Mouse (Mus musculus) testis, adult 10 weeks (tissue): Measurements from ENCODE around the gene Tvp23a. TPM values are rescaled to one million over a fixed set of nuclear protein-coding genes. Genes with fewer than 3 reads are reported as not detected.

Experiments
- polyA plus RNA-seq: library from polyadenylated mRNA; stranded (reverse); fragments of 350-450 nt; fragmentation: Illumina TruSeq; extraction: RNeasy Lipid Tissue Mini Kit (QIAGEN cat#74804); gene quantifications from one replicate; pipeline ENCODE4 v1.2.3, GENCODE M21; 2014; ENCODE audit warnings: low read depth, low replicate concordance

The Tvp23a gene
- not detected for polyA plus RNA-seq

DNA sequence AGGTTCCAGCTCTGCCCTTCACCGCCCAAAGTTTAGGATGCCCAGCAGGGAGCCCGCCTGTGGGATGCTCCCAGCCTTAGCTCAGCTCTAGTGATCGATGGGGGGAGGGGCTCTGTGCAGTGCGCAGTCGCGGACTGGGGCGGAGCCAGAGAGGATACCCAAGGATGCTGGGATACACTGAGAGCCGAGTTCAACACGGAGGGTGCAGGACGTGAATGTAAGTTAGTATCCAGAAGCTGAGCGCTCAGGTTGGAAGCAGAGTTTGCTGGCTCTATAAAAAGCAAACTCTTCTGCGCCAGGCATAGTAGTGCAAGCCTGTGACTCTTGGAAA lies at the start of gene Tvp23a:
Tvp23a (minus strand) TSS at position 99 of the 331 bp plus-strand sequence.

DNA sequence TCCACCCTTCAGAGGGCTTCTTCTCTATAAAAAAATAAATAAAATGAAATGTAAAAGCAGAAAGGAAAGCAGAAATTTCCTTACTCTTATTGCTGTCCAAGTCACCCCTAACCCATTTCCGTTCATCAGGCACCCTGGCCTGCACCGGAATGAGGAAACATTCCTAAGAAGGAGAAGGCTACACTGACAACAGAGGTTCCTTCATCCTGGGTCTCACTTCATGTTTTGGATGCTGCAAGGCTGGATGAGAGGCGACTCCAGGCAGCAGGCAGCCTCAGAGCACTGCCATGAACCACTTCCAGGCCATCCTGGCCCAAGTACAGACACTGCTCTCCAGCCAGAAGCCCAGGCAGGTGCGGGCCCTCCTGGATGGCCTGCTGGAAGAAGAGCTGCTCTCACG lies 32.7 kb upstream of the Tvp23a start, which contains the start of gene Ciita:
Ciita (plus strand) TSS at position 203 of the 400 bp plus-strand sequence.

DNA sequence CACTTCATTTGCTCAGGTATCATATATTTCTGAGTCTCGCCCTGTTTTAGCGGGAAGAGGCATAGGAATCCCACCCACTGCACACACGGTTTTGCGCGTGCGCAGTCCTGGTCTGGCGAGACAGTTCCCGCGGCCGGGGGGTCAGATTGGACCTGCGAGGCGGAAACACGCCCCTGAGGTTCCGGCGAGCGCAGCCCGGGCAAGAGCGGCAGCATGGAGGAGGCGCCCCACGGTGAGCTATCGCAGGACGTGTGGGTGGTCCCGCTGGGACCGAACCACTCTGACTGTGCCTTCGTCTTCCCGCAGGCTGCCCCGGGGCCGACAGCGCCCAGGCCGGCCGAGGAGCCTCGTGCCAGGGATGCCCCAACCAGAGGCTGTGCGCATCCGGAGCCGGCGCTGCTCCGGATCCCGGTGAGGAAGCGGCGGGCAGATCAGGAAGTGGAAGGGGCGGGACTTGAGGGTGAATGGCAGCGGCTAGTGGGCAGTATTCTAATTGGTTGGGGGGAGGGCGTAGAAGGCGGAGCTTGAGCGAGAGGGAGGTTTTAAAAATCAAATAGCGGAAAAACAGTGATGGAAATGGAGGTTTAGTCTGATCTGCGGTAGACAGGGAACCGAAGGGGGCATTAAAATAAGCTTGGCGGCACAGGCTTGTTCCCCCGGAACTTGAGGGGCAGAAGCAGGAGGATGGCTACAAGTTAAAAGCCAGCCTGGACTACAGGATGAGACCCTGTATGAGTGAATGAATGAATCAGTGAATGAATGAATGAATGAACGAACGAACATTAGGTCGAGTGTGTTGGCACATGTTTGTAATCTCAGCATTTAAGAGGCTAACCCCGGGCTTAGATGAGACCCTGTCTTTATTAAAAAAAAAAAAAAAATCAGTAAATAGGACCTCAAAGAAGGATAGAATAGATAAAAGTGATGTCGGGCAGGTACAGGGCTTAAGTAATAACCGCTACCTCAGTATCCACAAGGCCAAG lies 35.1 kb downstream of the Tvp23a start, which contains the start of gene Nubp1:
Nubp1 (plus strand) TSS at position 185 of the 983 bp plus-strand sequence.

DNA sequence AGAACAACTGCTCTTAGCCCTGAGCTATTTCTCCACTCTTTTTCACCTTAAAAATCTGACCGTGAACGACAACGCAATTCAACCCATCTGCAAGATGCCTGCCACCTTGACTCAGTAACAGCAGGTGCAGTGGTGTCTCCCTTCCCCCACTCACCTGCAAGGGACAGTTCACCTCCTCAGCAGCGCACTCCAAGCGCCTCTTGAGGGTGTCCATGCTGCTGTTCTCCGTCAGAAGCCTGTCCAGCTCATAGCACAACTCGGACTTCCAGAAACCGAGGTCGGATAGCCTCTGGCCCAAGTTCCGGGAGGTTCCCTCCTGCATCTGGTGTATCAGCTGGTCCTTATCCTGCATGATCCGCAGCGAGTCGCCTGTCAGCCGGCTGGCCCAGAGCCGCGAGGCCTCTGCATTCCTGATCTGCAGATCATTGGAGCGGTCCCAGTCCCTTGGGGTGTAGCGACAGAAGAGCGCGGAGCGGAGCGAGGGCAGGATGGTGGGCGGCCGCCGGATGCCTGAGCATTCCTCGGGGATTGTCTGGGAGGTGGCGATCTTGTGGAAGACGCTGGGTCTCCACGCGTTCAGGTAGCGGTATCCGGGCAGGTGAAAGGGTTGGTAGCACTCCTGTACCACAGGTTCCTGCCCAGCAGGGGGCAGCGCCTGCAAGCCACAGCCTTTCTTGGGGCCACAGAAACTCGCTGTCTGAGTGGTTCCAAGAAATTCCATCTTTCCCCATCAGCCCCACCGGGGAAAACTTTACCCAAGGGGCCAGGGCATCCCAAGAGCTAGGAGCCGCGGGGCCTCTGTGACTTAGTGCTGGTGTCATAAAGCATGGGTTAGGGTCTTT lies 52.2 kb downstream of the Tvp23a start, which contains the start of gene Tekt5:
Tekt5 (minus strand) TSS at position 792 of the 842 bp plus-strand sequence.

Other genes with a start within 250 kb of the Tvp23a start
- gene Emp2, start 133.4 kb downstream of the Tvp23a start, polyA plus RNA-seq, result 1.3 TPM
- gene Tekt5, start 51.9 kb downstream of the Tvp23a start, polyA plus RNA-seq, result 61.2 TPM
- 1.8 TPM for gene Nubp1, start 35.4 kb downstream of the Tvp23a start, polyA plus RNA-seq
- gene Ciita, start 32.7 kb upstream of the Tvp23a start, polyA plus RNA-seq, result 0.08 TPM
- gene Dexi, start 95.7 kb upstream of the Tvp23a start, polyA plus RNA-seq, result 2.1 TPM
- gene Clec16a, start 98.0 kb upstream of the Tvp23a start, polyA plus RNA-seq, result 14.7 TPM